Mouse (Mus musculus): ENCODE measurements around the gene Il33. TPM values are rescaled to one million over a fixed set of nuclear protein-coding genes. Genes with fewer than 3 reads are reported as not detected.
"Not testable (repeated sequence)": the region's sequence is repeated elsewhere in the genome, so short reads cannot be mapped to it uniquely, and the experiment has no call there.

The Il33 gene
- polyA plus RNA-seq, 1 experiment from 2014 or later: 15.4 TPM

DNA sequence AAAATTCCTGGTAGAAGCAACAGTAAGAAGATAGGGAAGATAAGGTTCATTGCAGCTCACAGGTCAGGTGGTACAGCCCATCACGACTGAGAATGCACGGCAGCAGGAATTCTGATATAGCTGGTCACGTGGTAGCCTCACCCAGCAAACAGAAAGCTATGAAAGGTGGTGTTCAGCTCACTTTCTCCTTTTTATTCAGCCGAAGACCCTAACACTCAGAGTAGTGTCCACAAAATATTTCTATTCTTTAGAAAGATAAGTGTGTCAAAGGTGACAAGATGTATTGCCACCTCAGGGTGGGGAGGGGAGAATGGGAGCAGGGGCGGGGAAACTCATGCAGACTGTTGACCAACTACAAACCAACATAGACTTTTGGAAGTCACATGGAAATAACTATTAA, 19.5 kb downstream of the Il33 start:
- no peak for ATAC-seq
- WGBS: 57% methylated on average over 5 of the region's 5 CpGs
- Histone ChIP-seq H3K4me1 (replicated peaks; ENCODE audit: control insufficient read depth, insufficient read depth, low read length) (peaks cover 12% of the 10 kb centered on the region), H3K36me3 (ENCODE audit: control insufficient read depth, insufficient read depth) (no peaks in the 10 kb centered on the region), H3K9ac (ENCODE audit: low read depth, low read length) (no peak overlapping the region), H3K4me3 (ENCODE audit: low read depth, low read length) (no peak overlapping the region), H3K27me3 (replicated peaks; ENCODE audit: control insufficient read depth, insufficient read depth, low read length) (no peaks in the 10 kb centered on the region), H3K4me2 (replicated peaks; ENCODE audit: low read depth) (no peak overlapping the region), H3K27ac (ENCODE audit: low read depth, low read length) (no peak overlapping the region), H3K9me3 (ENCODE audit: control insufficient read depth) (no peaks in the 10 kb centered on the region)
- no peak for TF ChIP-seq CTCF (IDR thresholded peaks at IDR 0.05; ENCODE audit: low read depth)

GRCm38 (mm10) chr19:29944935-29945334, 20.0 kb downstream of the Il33 start:
- not testable (repeated sequence) for H3K9me3 ChIP-seq (ENCODE audit: control insufficient read depth); H3K4me2 ChIP-seq (replicated peaks; ENCODE audit: low read depth); H3K9ac ChIP-seq (ENCODE audit: low read depth, low read length); ATAC-seq; H3K27ac ChIP-seq (ENCODE audit: low read depth, low read length); H3K27me3 ChIP-seq (replicated peaks; ENCODE audit: control insufficient read depth, insufficient read depth, low read length); H3K4me3 ChIP-seq (ENCODE audit: low read depth, low read length); H3K36me3 ChIP-seq (ENCODE audit: control insufficient read depth, insufficient read depth)
- peaks cover 12% of the 10 kb centered on the region for H3K4me1 ChIP-seq (replicated peaks; ENCODE audit: control insufficient read depth, insufficient read depth, low read length)
- WGBS: 73% methylated on average over 4 of the region's 4 CpGs

DNA sequence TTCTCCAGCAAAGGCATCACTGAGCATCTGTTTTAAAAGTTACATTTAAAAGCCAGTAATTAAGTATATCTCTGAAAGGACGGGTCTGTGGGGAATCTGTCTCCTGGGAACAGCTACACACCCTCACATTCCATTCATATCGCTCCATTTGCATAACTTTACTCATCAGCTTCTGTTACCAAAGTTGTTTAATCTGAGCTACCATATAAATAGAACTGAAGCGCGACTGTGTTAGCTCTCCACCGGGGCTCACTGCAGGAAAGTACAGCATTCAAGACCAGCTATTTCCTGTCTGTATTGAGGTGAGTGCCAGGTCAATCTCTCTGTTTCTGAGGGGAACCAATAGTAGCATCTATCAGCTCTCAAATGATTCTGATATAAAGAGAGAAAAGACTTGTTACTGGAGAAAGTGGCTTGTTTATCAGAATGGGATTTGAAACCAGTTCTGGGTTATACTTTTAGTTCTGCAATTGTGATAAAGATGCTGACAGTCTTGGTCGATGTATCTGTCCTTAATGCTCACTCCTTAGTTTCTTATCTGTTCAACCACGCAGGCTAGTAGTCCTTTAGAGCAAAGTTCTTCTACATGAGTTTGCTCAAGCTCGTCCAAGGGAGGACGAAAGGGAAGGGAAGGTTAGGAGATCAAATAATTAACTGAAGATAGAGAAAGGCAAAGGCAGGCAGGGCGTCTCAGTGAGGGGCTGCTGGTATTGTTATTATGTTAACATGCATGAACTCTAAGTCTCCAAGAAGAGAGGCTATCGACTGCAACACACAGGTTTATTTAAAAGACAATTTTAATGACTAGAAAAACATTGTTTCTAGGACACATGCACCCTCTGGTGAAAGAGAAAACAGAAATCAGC, 20.9 kb downstream of the Il33 start:
- Histone ChIP-seq H3K27ac (ENCODE audit: low read depth, low read length) (peak overlapping the region; percentile 79), H3K9me3 (ENCODE audit: control insufficient read depth) (no peaks in the 10 kb centered on the region), H3K36me3 (ENCODE audit: control insufficient read depth, insufficient read depth) (no peaks in the 10 kb centered on the region), H3K4me2 (replicated peaks; ENCODE audit: low read depth) (peak overlapping the region; percentile 18), H3K4me1 (replicated peaks; ENCODE audit: control insufficient read depth, insufficient read depth, low read length) (peaks cover 12% of the 10 kb centered on the region), H3K9ac (ENCODE audit: low read depth, low read length) (no peak overlapping the region), H3K4me3 (ENCODE audit: low read depth, low read length) (no peak overlapping the region), H3K27me3 (replicated peaks; ENCODE audit: control insufficient read depth, insufficient read depth, low read length) (no peaks in the 10 kb centered on the region)
- no peak for TF ChIP-seq CTCF (IDR thresholded peaks at IDR 0.05; ENCODE audit: low read depth)
- 13% methylated on average over 11 of the region's 11 CpGs for WGBS
- no peak for ATAC-seq

DNA sequence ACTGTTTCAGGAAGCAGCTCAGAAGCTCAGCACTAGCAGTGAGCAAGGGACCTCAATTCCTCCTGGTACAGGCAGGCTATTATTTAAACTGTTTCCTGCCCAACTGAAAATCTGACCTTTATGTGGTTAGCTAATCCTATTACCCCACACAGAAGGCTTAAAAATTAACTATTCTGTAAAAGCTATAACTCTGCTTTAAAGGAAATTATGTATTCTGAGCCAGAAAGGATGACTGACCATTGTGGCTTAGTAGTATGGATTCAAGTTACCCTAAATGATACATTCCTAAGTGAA, 21.5 kb downstream of the Il33 start:
- Histone ChIP-seq H3K4me3 (ENCODE audit: low read depth, low read length) (no peak overlapping the region), H3K27ac (ENCODE audit: low read depth, low read length) (peak overlapping the region; percentile 79), H3K9ac (ENCODE audit: low read depth, low read length) (no peak overlapping the region), H3K36me3 (ENCODE audit: control insufficient read depth, insufficient read depth) (no peaks in the 10 kb centered on the region), H3K4me1 (replicated peaks; ENCODE audit: control insufficient read depth, insufficient read depth, low read length) (peaks cover 12% of the 10 kb centered on the region), H3K4me2 (replicated peaks; ENCODE audit: low read depth) (peak overlapping the region; percentile 18; the same call in 1 of the 2 replicates), H3K27me3 (replicated peaks; ENCODE audit: control insufficient read depth, insufficient read depth, low read length) (no peaks in the 10 kb centered on the region), H3K9me3 (ENCODE audit: control insufficient read depth) (no peaks in the 10 kb centered on the region)
- TF ChIP-seq CTCF (IDR thresholded peaks at IDR 0.05; ENCODE audit: low read depth): no peak
- ATAC-seq: no peak

GRCm38 (mm10) chr19:29947056-29947455, 22.1 kb downstream of the Il33 start:
- Histone ChIP-seq H3K27me3 (replicated peaks; ENCODE audit: control insufficient read depth, insufficient read depth, low read length) (no peaks in the 10 kb centered on the region), H3K4me2 (replicated peaks; ENCODE audit: low read depth) (0 out of 2 replicates have a peak overlapping the region, but pooled peaks have one; percentile 13), H3K36me3 (ENCODE audit: control insufficient read depth, insufficient read depth) (no peaks in the 10 kb centered on the region), H3K9ac (ENCODE audit: low read depth, low read length) (no peak overlapping the region), H3K9me3 (ENCODE audit: control insufficient read depth) (no peaks in the 10 kb centered on the region), H3K4me3 (ENCODE audit: low read depth, low read length) (no peak overlapping the region), H3K27ac (ENCODE audit: low read depth, low read length) (no peak overlapping the region; the same call in 1 of the 2 replicates), H3K4me1 (replicated peaks; ENCODE audit: control insufficient read depth, insufficient read depth, low read length) (peaks cover 12% of the 10 kb centered on the region)
- no peak for TF ChIP-seq CTCF (IDR thresholded peaks at IDR 0.05; ENCODE audit: low read depth)
- 70% methylated on average over 9 of the region's 9 CpGs for WGBS
- ATAC-seq: no peak

DNA sequence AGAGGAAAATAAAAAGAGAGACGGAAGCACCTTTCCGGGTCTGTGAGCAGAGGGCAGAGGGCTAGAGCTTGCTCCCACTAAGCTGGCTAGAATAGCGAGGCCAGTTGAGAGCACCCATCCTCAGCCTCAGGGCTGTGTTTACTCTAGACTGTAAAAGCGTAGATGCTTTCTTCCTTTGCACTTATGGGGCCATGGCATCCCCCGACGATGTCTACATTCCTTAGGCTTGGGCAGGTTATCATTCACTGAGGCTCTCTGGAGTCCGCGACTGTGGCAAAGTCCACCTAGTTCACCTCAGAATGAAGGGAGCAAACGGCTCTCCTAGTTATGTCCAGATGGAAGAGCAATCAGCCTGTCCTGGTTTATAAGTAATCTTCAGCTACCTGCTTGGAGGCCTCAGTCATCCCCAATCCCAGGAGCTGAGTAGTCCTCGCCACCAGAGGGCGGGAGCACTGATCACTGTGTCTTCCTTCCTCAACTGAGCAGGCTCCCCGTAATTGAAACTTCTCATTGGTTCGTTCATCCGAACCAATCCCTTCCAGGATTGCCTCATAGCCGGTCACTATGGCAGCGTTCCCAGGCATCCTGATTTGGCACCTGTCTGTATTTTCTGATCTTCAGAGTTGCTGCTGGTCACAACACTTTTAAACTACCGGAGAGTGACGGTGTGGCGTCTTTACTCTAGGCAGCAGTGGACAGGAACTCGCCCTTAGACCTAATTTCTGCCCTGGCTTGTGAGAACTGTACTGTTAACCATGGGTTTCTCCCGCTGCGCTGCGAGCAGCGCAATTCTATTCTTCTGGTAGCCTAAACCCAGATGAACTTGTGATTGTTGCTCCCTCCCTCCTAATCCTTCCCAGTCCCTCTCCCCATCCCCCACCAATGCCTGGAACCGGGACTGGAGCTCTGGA, 23.2 kb downstream of the Il33 start:
- Histone ChIP-seq H3K9me3 (ENCODE audit: control insufficient read depth) (no peaks in the 10 kb centered on the region), H3K4me1 (replicated peaks; ENCODE audit: control insufficient read depth, insufficient read depth, low read length) (peaks cover 12% of the 10 kb centered on the region), H3K4me3 (ENCODE audit: low read depth, low read length) (peak overlapping the region; percentile 24), H3K27me3 (replicated peaks; ENCODE audit: control insufficient read depth, insufficient read depth, low read length) (no peaks in the 10 kb centered on the region), H3K36me3 (ENCODE audit: control insufficient read depth, insufficient read depth) (peaks cover 3% of the 10 kb centered on the region; the same call in 1 of the 2 replicates), H3K27ac (ENCODE audit: low read depth, low read length) (0 out of 2 replicates have a peak overlapping the region, but pooled peaks have one; percentile 21), H3K9ac (ENCODE audit: low read depth, low read length) (no peak overlapping the region; the same call in 1 of the 2 replicates), H3K4me2 (replicated peaks; ENCODE audit: low read depth) (peak overlapping the region; percentile 67)
- WGBS: 16% methylated on average over 25 of the region's 25 CpGs
- TF ChIP-seq CTCF (IDR thresholded peaks at IDR 0.05; ENCODE audit: low read depth): peak; percentile 91
- peak; percentile 92 for ATAC-seq

All from intestine, postnatal 0 days (tissue).